Mouse (Mus musculus) spleen, adult 2 months (tissue): ENCODE measurements around the gene Sprr2a2.
"Not testable (repeated sequence)": the region's sequence is repeated elsewhere in the genome, so short reads cannot be mapped to it uniquely, and the experiment has no call there.

Source experiments
- CTCF ChIP-seq: fragments of 200-500 bp; IDR thresholded peaks from 2 replicates; pipeline ENCODE4 v1.5.1; 2011; ENCODE audit warnings: mild to moderate bottlenecking, inconsistent platforms; ENCODE audit not compliant: insufficient read depth, insufficient read length, insufficient replicate concordance; ENCODE audit errors: extremely low read depth
- POLR2A ChIP-seq: fragments of 200-500 bp; IDR thresholded peaks from 2 replicates; pipeline ENCODE4 v1.6.1; 2011; ENCODE audit warnings: low read depth, low read length, inconsistent platforms

GRCm38 (mm10) chr3:92258526-92258925 lies 42.8 kb downstream of the Sprr2a2 start:
- TF ChIP-seq POLR2A, CTCF: not testable (repeated sequence)
